Mouse (Mus musculus): ENCODE results near the gene Flcn. TPM values are rescaled to one million over a fixed set of nuclear protein-coding genes. Genes with fewer than 3 reads are reported as not detected.

Flcn gene
- total RNA-seq, 2 experiments from 2014 or later: 41.9 to 43.6 TPM

Other genes starting within 250 kb of the Flcn start
- not detected for gene Olfr222, start 233.8 kb downstream of the Flcn start, total RNA-seq (2021)
- not detected for gene Olfr223, start 216.7 kb downstream of the Flcn start, total RNA-seq (2021)
- 10 to 100 TPM; 65.7 to 76.2 TPM for gene Mprip, start 148.7 kb downstream of the Flcn start, total RNA-seq (2021)
- not detected for gene Pld6, start 22.4 kb downstream of the Flcn start, total RNA-seq (2021)
- gene Nt5m, start 29.4 kb upstream of the Flcn start, total RNA-seq (2021): 10 to 100 TPM; 18.0 to 18.6 TPM
- 10 to 100 TPM; 67.6 to 78.1 TPM for gene Cops3, start 29.8 kb upstream of the Flcn start, total RNA-seq (2021)
- 10 to 100 TPM; 15.3 to 17.9 TPM for gene Med9, start 138.2 kb upstream of the Flcn start, total RNA-seq (2021)
- gene Rasd1, start 154.9 kb upstream of the Flcn start, total RNA-seq (2021): 1 to 10 TPM; 1.3 to 2.1 TPM
- gene Pemt, start 236.5 kb upstream of the Flcn start, total RNA-seq (2021): 1 to 10 TPM; 4.7 to 5.7 TPM